Mouse (Mus musculus): Measurements from ENCODE around the gene Irf2. TPM values are rescaled to one million over a fixed set of nuclear protein-coding genes. Genes with fewer than 3 reads are reported as not detected.

Irf2 gene
- polyA plus RNA-seq, 1 experiment from 2014 or later: 23.1 TPM

- Histone ChIP-seq H3K27me3 (ENCODE audit: insufficient read depth, low read length) (no peaks in the 10 kb centered on the region), H3K4me3 (ENCODE audit: low read depth, low read length) (no peak overlapping the region), H3K9ac (replicated peaks) (no peak overlapping the region), H3K27ac (ENCODE audit: low read depth) (no peak overlapping the region), H3K36me3 (replicated peaks; ENCODE audit: insufficient read depth, low read length) (no peaks in the 10 kb centered on the region), H3K4me2 (ENCODE audit: low read depth, low read length) (no peak overlapping the region), H3K9me3 (ENCODE audit: low read length) (no peaks in the 10 kb centered on the region), H3K4me1 (ENCODE audit: insufficient read depth) (peaks cover 36% of the 10 kb centered on the region)
- DNase-seq (no peak), ATAC-seq (no peak)
- TF ChIP-seq CTCF (IDR thresholded peaks at IDR 0.05; ENCODE audit: low read depth): no peak
- TF ChIP-seq EP300 (IDR thresholded peaks at IDR 0.05; ENCODE audit: low read depth): no peak
- WGBS (ENCODE audit: insufficient replicate concordance): 50% methylated on average over 4 of the region's 4 CpGs
Measured at GRCm38 (mm10) chr8:46747311-46747980, 7.9 kb downstream of the Irf2 start.

DNA sequence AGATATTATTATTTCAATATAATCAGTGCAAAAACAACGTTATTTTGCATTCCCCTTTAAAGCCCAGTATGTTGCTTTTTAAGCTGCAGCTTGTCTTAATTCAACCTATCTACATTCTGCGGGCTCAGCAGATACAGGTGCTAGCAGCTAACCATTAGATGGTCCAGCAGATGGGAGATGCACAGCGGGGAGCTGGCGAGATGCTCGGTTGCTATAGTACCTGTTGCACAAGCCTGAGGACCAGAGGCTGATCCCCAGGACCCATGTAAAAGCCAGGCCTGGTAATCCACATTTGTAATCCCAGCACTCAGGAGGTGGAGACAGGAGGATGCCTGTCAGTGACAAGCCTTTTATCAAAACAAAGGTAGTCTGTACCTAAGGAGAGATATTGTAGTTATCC lies 10.5 kb downstream of the Irf2 start:
- DNase-seq (no peak), ATAC-seq (peak; percentile 59)
- 86% methylated on average over 5 of the region's 5 CpGs for WGBS (ENCODE audit: insufficient replicate concordance)
- H3K4me1 ChIP-seq (ENCODE audit: insufficient read depth): peaks cover 20% of the 10 kb centered on the region
- no peak overlapping the region for H3K9ac ChIP-seq (replicated peaks)
- H3K4me3 ChIP-seq (ENCODE audit: low read depth, low read length): no peak overlapping the region
- no peak for TF ChIP-seq EP300 (IDR thresholded peaks at IDR 0.05; ENCODE audit: low read depth)
- H3K4me2 ChIP-seq (ENCODE audit: low read depth, low read length): no peak overlapping the region
- H3K27me3 ChIP-seq (ENCODE audit: insufficient read depth, low read length): no peaks in the 10 kb centered on the region
- peak overlapping the region; percentile 51; the same call in 1 of the 2 replicates for H3K27ac ChIP-seq (ENCODE audit: low read depth)
- H3K36me3 ChIP-seq (replicated peaks; ENCODE audit: insufficient read depth, low read length): no peaks in the 10 kb centered on the region
- no peaks in the 10 kb centered on the region for H3K9me3 ChIP-seq (ENCODE audit: low read length)

- H3K27ac ChIP-seq (ENCODE audit: low read depth): peak overlapping the region; percentile 51; the same call in 1 of the 2 replicates
- ATAC-seq: peak; percentile 84
- 63% methylated on average over 8 of the region's 8 CpGs for WGBS (ENCODE audit: insufficient replicate concordance)
- H3K9ac ChIP-seq (replicated peaks): no peak overlapping the region
- H3K4me2 ChIP-seq (ENCODE audit: low read depth, low read length): no peak overlapping the region
- H3K27me3 ChIP-seq (ENCODE audit: insufficient read depth, low read length): no peaks in the 10 kb centered on the region
- no peak for DNase-seq
- peaks cover 22% of the 10 kb centered on the region for H3K4me1 ChIP-seq (ENCODE audit: insufficient read depth)
- no peaks in the 10 kb centered on the region for H3K36me3 ChIP-seq (replicated peaks; ENCODE audit: insufficient read depth, low read length)
- H3K9me3 ChIP-seq (ENCODE audit: low read length): no peaks in the 10 kb centered on the region
- no peak for TF ChIP-seq CTCF (IDR thresholded peaks at IDR 0.05; ENCODE audit: low read depth)
- TF ChIP-seq EP300 (IDR thresholded peaks at IDR 0.05; ENCODE audit: low read depth): no peak; the same call in 1 of the 2 replicates
- no peak overlapping the region for H3K4me3 ChIP-seq (ENCODE audit: low read depth, low read length)
Measured at GRCm38 (mm10) chr8:46750566-46750965, 11.0 kb downstream of the Irf2 start.

- no peak for DNase-seq
- WGBS (ENCODE audit: insufficient replicate concordance): 70% methylated on average over 4 of the region's 4 CpGs
- Histone ChIP-seq H3K9me3 (ENCODE audit: low read length) (no peaks in the 10 kb centered on the region), H3K27me3 (ENCODE audit: insufficient read depth, low read length) (no peaks in the 10 kb centered on the region), H3K27ac (ENCODE audit: low read depth) (peak overlapping the region; percentile 51; the same call in 1 of the 2 replicates), H3K36me3 (replicated peaks; ENCODE audit: insufficient read depth, low read length) (no peaks in the 10 kb centered on the region), H3K4me3 (ENCODE audit: low read depth, low read length) (no peak overlapping the region), H3K9ac (replicated peaks) (no peak overlapping the region), H3K4me2 (ENCODE audit: low read depth, low read length) (no peak overlapping the region), H3K4me1 (ENCODE audit: insufficient read depth) (peaks cover 20% of the 10 kb centered on the region)
- no peak for ATAC-seq
- TF ChIP-seq CTCF (IDR thresholded peaks at IDR 0.05; ENCODE audit: low read depth): no peak
- TF ChIP-seq EP300 (IDR thresholded peaks at IDR 0.05; ENCODE audit: low read depth): no peak
Measured at GRCm38 (mm10) chr8:46751151-46751550, 11.6 kb downstream of the Irf2 start.

DNA sequence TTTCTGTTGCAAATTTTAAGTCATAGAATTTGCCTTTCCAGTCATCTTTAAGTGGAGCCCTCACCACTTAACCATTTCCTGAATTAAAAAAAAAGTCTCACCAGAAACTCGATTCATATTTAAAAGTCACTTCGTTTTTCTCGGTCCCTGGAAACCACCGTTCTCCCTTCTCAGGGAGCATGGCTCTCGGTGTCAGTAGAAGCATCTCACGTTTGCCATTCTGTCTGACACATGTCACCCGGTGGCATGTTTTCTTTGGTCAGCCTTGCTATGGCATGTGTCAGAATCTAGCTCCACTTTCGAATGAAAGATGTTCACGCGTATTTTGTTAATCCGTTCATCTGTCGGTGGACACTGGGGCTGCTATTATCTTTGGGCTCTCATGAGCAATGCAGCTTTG lies 13.5 kb downstream of the Irf2 start:
- Histone ChIP-seq H3K9ac (replicated peaks) (no peak overlapping the region), H3K27me3 (ENCODE audit: insufficient read depth, low read length) (no peaks in the 10 kb centered on the region), H3K4me3 (ENCODE audit: low read depth, low read length) (no peak overlapping the region), H3K4me2 (ENCODE audit: low read depth, low read length) (no peak overlapping the region), H3K4me1 (ENCODE audit: insufficient read depth) (peaks cover 14% of the 10 kb centered on the region), H3K27ac (ENCODE audit: low read depth) (no peak overlapping the region), H3K36me3 (replicated peaks; ENCODE audit: insufficient read depth, low read length) (0 out of 2 replicates have a peak, but pooled peaks cover 4% of the 10 kb centered on the region), H3K9me3 (ENCODE audit: low read length) (no peaks in the 10 kb centered on the region)
- TF ChIP-seq EP300 (IDR thresholded peaks at IDR 0.05; ENCODE audit: low read depth): no peak
- no peak for TF ChIP-seq CTCF (IDR thresholded peaks at IDR 0.05; ENCODE audit: low read depth)
- 74% methylated on average over 12 of the region's 12 CpGs for WGBS (ENCODE audit: insufficient replicate concordance)
- DNase-seq (no peak), ATAC-seq (no peak)

GRCm38 (mm10) chr8:46754355-46754754 lies 14.8 kb downstream of the Irf2 start:
- no peaks in the 10 kb centered on the region for H3K9me3 ChIP-seq (ENCODE audit: low read length)
- TF ChIP-seq EP300 (IDR thresholded peaks at IDR 0.05; ENCODE audit: low read depth) (no peak), CTCF (IDR thresholded peaks at IDR 0.05; ENCODE audit: low read depth) (no peak)
- H3K4me2 ChIP-seq (ENCODE audit: low read depth, low read length): no peak overlapping the region
- WGBS (ENCODE audit: insufficient replicate concordance): 91% methylated on average over 5 of the region's 5 CpGs
- no peak overlapping the region for H3K9ac ChIP-seq (replicated peaks)
- peaks cover 18% of the 10 kb centered on the region for H3K4me1 ChIP-seq (ENCODE audit: insufficient read depth)
- DNase-seq (no peak), ATAC-seq (no peak)
- 0 out of 2 replicates have a peak, but pooled peaks cover 5% of the 10 kb centered on the region for H3K36me3 ChIP-seq (replicated peaks; ENCODE audit: insufficient read depth, low read length)
- H3K4me3 ChIP-seq (ENCODE audit: low read depth, low read length): no peak overlapping the region
- no peaks in the 10 kb centered on the region for H3K27me3 ChIP-seq (ENCODE audit: insufficient read depth, low read length)
- H3K27ac ChIP-seq (ENCODE audit: low read depth): no peak overlapping the region

All from liver, postnatal 0 days (tissue).